Mouse (Mus musculus) megakaryocyte progenitor cell, adult 5-6 weeks (primary cell): ENCODE results near the gene Kcnk16. TPM values are rescaled to one million over a fixed set of nuclear protein-coding genes. Genes with fewer than 3 reads are reported as not detected.

Experiments used
- ATAC-seq: replicated peaks from 2 replicates; pipeline ENCODE4 v1.8.0; 2016; ENCODE audit warnings: mild to moderate bottlenecking, moderate TSS enrichment, inconsistent platforms; ENCODE audit not compliant: poor library complexity
- total RNA-seq, 2 experiments: library from RNA; stranded (forward) in 1 of 2; stranded (reverse) in 1 of 2; fragments of 157-497, 149-512 nt in 1 of 2; fragments of 200-1000 nt in 1 of 2; gene quantifications; 2 replicates each; pipeline versions ENCODE4 v1.2.3 to v1.2.4; 2015 to 2017

The Kcnk16 gene
- total RNA-seq, 2 experiments from 2014 or later, result not detected

- no peak for ATAC-seq
Measured at GRCm38 (mm10) chr14:20233016-20233980, 35.7 kb downstream of the Kcnk16 start.

- no peak for ATAC-seq
Measured at GRCm38 (mm10) chr14:20230063-20230491, 38.9 kb downstream of the Kcnk16 start.

GRCm38 (mm10) chr14:20229437-20229836 is 39.6 kb downstream of the Kcnk16 start:
- ATAC-seq, result no peak

GRCm38 (mm10) chr14:20228336-20228735 is 40.7 kb downstream of the Kcnk16 start:
- no peak for ATAC-seq

- ATAC-seq, result no peak
Measured at GRCm38 (mm10) chr14:20226982-20227381, 42.0 kb downstream of the Kcnk16 start.

GRCm38 (mm10) chr14:20226488-20226887 is 42.5 kb downstream of the Kcnk16 start:
- no peak for ATAC-seq

GRCm38 (mm10) chr14:20225525-20225924 is 43.5 kb downstream of the Kcnk16 start:
- ATAC-seq, result no peak

- ATAC-seq, result no peak
Measured at GRCm38 (mm10) chr14:20224576-20225218, 44.3 kb downstream of the Kcnk16 start.

GRCm38 (mm10) chr14:20224163-20224562 is 44.8 kb downstream of the Kcnk16 start:
- 0 out of 2 replicates have a peak, but pooled peaks have one; percentile 31 for ATAC-seq

GRCm38 (mm10) chr14:20223253-20223652 is 45.7 kb downstream of the Kcnk16 start:
- no peak for ATAC-seq

GRCm38 (mm10) chr14:20221083-20221482 is 47.9 kb downstream of the Kcnk16 start:
- ATAC-seq, result no peak

GRCm38 (mm10) chr14:20219849-20220248 is 49.1 kb downstream of the Kcnk16 start:
- no peak for ATAC-seq

GRCm38 (mm10) chr14:20217299-20217864 is 51.6 kb downstream of the Kcnk16 start:
- no peak for ATAC-seq

- ATAC-seq, result no peak
Measured at GRCm38 (mm10) chr14:20216561-20217298, 52.3 kb downstream of the Kcnk16 start.

GRCm38 (mm10) chr14:20215826-20216225 is 53.2 kb downstream of the Kcnk16 start:
- ATAC-seq, result peak; percentile 45; the same call in 1 of the 2 replicates

GRCm38 (mm10) chr14:20214125-20214524 is 54.9 kb downstream of the Kcnk16 start:
- ATAC-seq, result peak; percentile 38

GRCm38 (mm10) chr14:20211754-20212601 is 57.0 kb downstream of the Kcnk16 start:
- peak; percentile 53 for ATAC-seq
